In genomic region chr8:47493106-47493505, GRCm38 (mm10) we compare ENCODE assay signal across 20 mouse cellular contexts. TPM values are rescaled to one million over a fixed set of nuclear protein-coding genes. Genes with fewer than 3 reads are reported as not detected.
A peak's percentile ranks its signal among the peaks of the same experiment; 100 is the strongest.
DNase-seq lines count a peak whose midpoint lies in the region; TF ChIP-seq lines count a peak whose summit lies in the region.
"Had no signal": no experiment of that assay in that cellular context is flagged by ENCODE, and none has a peak within 500 bp of the region (broad histone marks: within the 10 kb centered on the region; RNA-seq: fewer than 3 reads in every experiment).

No protein-coding gene starts in this region.

- no peaks in the 10 kb centered on the region for H3K27me3 ChIP-seq in heart, adult 2 months (ENCODE audit: control insufficient read depth, insufficient read depth, low read length)
- H3K27me3 ChIP-seq: CH12.LX; embryonic facial prominence, embryonic 12.5 days; embryonic facial prominence, embryonic 15.5 days; hindbrain, embryonic 12.5 days; hindbrain, embryonic 15.5 days; Patski had no signal

- no peak overlapping the region for H3K4me3 ChIP-seq in heart, adult 2 months
- H3K4me3 ChIP-seq: embryonic facial prominence, embryonic 12.5 days; embryonic facial prominence, embryonic 15.5 days; hindbrain, embryonic 12.5 days; hindbrain, embryonic 15.5 days had no signal

- peak; percentile 71 for DNase-seq in heart, adult 11 months
- DNase-seq in heart, adult 2 months: no peak
- peak; percentile 69 for DNase-seq in lung, postnatal 10 days
- peak; percentile 33 for DNase-seq in lung, postnatal 36 days
- DNase-seq in cerebellum, postnatal 14 days: no peak
- no peak for DNase-seq in heart, adult 18-20 months
- DNase-seq: adrenal gland, postnatal 10 days; adrenal gland, postnatal 36 days; B cell, adult 2 months; cerebellum, adult 18-20 months; cerebellum, adult 9-10 months; cerebellum, postnatal 25 days; forebrain, postnatal 0 days had no signal

- H3K4me1 ChIP-seq in heart, adult 2 months (ENCODE audit: control insufficient read depth, insufficient read depth, low read length): no peaks in the 10 kb centered on the region
- H3K4me1 ChIP-seq: embryonic facial prominence, embryonic 12.5 days; embryonic facial prominence, embryonic 15.5 days; hindbrain, embryonic 12.5 days; hindbrain, embryonic 15.5 days had no signal

- no peaks in the 10 kb centered on the region; the same call in 1 of the 2 replicates for H3K36me3 ChIP-seq in heart, adult 2 months (ENCODE audit: control insufficient read depth, insufficient read depth, low read length)

- no peak overlapping the region for H3K9ac ChIP-seq in heart, adult 2 months (ENCODE audit: low read depth, low read length)
- H3K9ac ChIP-seq: embryonic facial prominence, embryonic 12.5 days; embryonic facial prominence, embryonic 15.5 days; forebrain, postnatal 0 days; hindbrain, embryonic 12.5 days; hindbrain, embryonic 15.5 days had no signal

- WGBS in heart, adult 2 months: 74% methylated on average over 12 of the region's 12 CpGs

- no peak for TF ChIP-seq EP300 in heart, adult 2 months (IDR thresholded peaks at IDR 0.05; ENCODE audit: insufficient read depth, low read depth, low read length)

- intact Hi-C loops in heart, adult 2 months (cut with DNase I): loop anchor here (10.0 kb wide), 1 partner anchor 78 kb away; no protein-coding TSS in a partner anchor

- no peak overlapping the region for H3K27ac ChIP-seq in heart, adult 2 months
- H3K27ac ChIP-seq: embryonic facial prominence, embryonic 12.5 days; embryonic facial prominence, embryonic 15.5 days; hindbrain, embryonic 12.5 days; hindbrain, embryonic 15.5 days had no signal

- no peak for TF ChIP-seq POLR2A in heart, adult 2 months (IDR thresholded peaks at IDR 0.05; ENCODE audit: insufficient read depth, low read depth, low read length)

- TF ChIP-seq CTCF in heart, adult 2 months (IDR thresholded peaks at IDR 0.05): no peak

- no peaks in the 10 kb centered on the region for H3K79me2 ChIP-seq in heart, adult 2 months (replicated peaks; ENCODE audit: control insufficient read depth, insufficient read depth, low read length)

RNA-seq across cellular contexts. Expression of gene Trappc11, which starts 40.2 kb away (rescaled TPM):
- 10 to 100 TPM; 19.2 to 20.3 TPM for total RNA-seq in heart, adult 2 months (2021)
- polyA plus RNA-seq in heart, adult 2 months (2012; rRNA removed): 11.7 and 19.3 TPM in 2 replicates
- 10 to 100 TPM; 20.1 to 21.7 TPM for total RNA-seq in heart, adult 18-20 months (2021)

RNA-seq across cellular contexts. Expression of gene Rwdd4a, which starts 40.4 kb away (rescaled TPM):
- 10 to 100 TPM; 60.7 to 65.2 TPM for total RNA-seq in heart, adult 2 months (2021)
- polyA plus RNA-seq in heart, adult 2 months (2012; rRNA removed): 16.2 and 27.6 TPM in 2 replicates
- 10 to 100 TPM; 63.8 to 74.1 TPM for total RNA-seq in heart, adult 18-20 months (2021)

RNA-seq across cellular contexts. Expression of gene Stox2, which starts 46.9 kb away (rescaled TPM):
- 10 to 100 TPM; 10.1 to 11.3 TPM for total RNA-seq in heart, adult 2 months (2021)
- polyA plus RNA-seq in heart, adult 2 months (2012; rRNA removed): 2.6 and 5.7 TPM in 2 replicates
- total RNA-seq in heart, adult 18-20 months (2021): 1 to 10 TPM; 8.7 to 8.9 TPM
- polyA plus RNA-seq: G1E had no signal

Comparison
In these comparisons a context has a peak if more than half of its experiments do, and no peak if none do; other contexts are left out.
1. DNase-seq: peak in heart, adult 11 months (single experiment), lung, postnatal 10 days (single experiment) and lung, postnatal 36 days (single experiment); none in heart, adult 2 months (0 of 2), cerebellum, postnatal 14 days (0 of 2) and heart, adult 18-20 months (0 of 2).